Mouse (Mus musculus): ENCODE measurements around the gene Crim1.

- TF ChIP-seq PAX5 (IDR thresholded peaks at IDR 0.05; ENCODE audit: low read length) (no peak), POLR2A (IDR thresholded peaks at IDR 0.05; ENCODE audit: low read depth, low read length) (no peak), CTCF (conservative IDR thresholded peaks at IDR 0.05 in 1 of 2, IDR thresholded peaks at IDR 0.05 in 1 of 2; ENCODE audit: low read depth in 2 of 2, low read length in 2 of 2) (no peak), EP300 (IDR thresholded peaks at IDR 0.05; ENCODE audit: low read length) (no peak), TCF12 (IDR thresholded peaks at IDR 0.05; ENCODE audit: low read depth, low read length) (no peak), USF1 (IDR thresholded peaks at IDR 0.05; ENCODE audit: low read depth, low read length) (no peak)
Measured at GRCm38 (mm10) chr17:78364555-78365302, 164.7 kb downstream of the Crim1 start.

All from CH12.LX (cell line).